Mouse (Mus musculus): ENCODE data around the gene Alk. TPM values are rescaled to one million over a fixed set of nuclear protein-coding genes. Genes with fewer than 3 reads are reported as not detected.

Gene Alk
- polyA plus RNA-seq, 1 experiment from 2014 or later, result 0.06 TPM

DNA sequence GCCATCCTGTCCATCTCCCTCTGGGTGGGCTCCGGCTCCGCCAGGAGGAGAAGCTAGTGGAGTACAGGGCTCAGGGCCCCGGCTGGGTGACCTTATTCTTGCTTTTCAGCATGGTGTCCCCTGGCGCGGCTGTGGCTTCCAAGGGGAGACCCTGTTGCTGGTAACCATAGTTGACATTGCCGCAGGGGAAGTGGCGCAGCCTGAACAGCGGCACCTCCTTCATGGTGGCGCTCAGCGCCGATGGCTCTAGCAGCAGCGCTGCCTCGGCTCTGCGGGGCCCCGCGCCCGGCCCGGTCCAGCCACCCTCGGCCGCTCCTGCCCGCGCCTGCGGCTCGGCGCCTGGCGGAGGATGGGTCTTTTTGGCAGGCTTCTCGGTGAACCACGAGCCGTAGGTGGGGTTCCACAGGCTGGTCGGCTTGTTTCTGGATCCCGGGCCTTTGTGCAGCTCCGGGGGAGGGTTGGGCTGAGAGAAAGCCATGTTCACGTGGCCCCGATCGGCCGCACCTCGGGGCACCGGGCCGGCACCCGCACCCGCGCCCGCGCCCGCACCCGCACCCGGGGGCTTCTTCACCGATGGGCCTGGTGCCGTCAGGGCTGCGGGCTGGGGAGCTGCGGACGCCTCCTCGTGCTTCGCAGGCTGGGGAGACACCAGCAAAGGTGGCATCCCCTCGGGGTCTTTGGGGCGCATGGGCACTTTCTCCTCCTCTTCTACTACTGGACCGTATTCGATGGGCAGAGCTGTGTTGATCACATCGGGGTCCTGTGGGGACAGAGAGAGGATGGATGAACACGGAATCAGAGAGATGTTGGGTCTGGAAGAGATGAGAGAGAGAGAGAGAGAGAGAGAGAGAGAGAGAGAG lies 734.8 kb downstream of the Alk start:
- H3K4me1 ChIP-seq (replicated peaks), result no peaks in the 10 kb centered on the region; the same call in 1 of the 2 replicates
- ATAC-seq (ENCODE audit: low read depth) (no peak), DNase-seq (no peak)
- H3K9ac ChIP-seq, result 0 out of 2 replicates have a peak overlapping the region, but pooled peaks have one; percentile 22
- H3K27me3 ChIP-seq, result peaks cover 24% of the 10 kb centered on the region
- peak overlapping the region; percentile 60 for H3K4me2 ChIP-seq
- H3K36me3 ChIP-seq, result no peaks in the 10 kb centered on the region
- WGBS (ENCODE audit: insufficient replicate concordance), result 6% methylated on average over 60 of the region's 60 CpGs
- peak overlapping the region; percentile 43 for H3K4me3 ChIP-seq (replicated peaks)
- no peak overlapping the region for H3K27ac ChIP-seq
- no peaks in the 10 kb centered on the region for H3K9me3 ChIP-seq (replicated peaks)

DNA sequence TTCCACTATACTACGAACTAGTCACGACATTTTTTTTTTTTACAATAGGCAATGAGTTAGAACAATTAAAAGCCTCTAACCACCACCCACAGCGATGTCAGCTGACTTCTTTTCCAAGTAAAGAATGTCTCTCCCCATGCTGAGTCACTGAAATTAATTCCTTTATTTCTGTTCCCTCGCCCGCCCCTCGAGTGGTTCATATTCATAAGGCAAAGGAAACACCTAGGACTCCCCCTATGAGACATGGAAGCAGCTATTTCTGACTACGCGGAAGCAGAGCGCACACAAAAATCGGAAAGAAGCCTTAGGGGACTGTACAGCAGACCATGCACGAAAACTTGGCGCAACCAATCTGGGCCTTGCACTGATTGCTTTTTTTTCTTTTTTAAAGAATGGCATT lies 735.6 kb downstream of the Alk start:
- no peak overlapping the region for H3K27ac ChIP-seq
- WGBS (ENCODE audit: insufficient replicate concordance), result 73% methylated on average over 12 of the region's 12 CpGs
- no peaks in the 10 kb centered on the region for H3K36me3 ChIP-seq
- H3K9ac ChIP-seq, result no peak overlapping the region
- H3K4me3 ChIP-seq (replicated peaks), result no peak overlapping the region
- H3K27me3 ChIP-seq, result peaks cover 24% of the 10 kb centered on the region
- H3K9me3 ChIP-seq (replicated peaks), result no peaks in the 10 kb centered on the region
- no peak overlapping the region for H3K4me2 ChIP-seq
- DNase-seq (no peak), ATAC-seq (ENCODE audit: low read depth) (no peak)
- no peaks in the 10 kb centered on the region; the same call in 1 of the 2 replicates for H3K4me1 ChIP-seq (replicated peaks)

DNA sequence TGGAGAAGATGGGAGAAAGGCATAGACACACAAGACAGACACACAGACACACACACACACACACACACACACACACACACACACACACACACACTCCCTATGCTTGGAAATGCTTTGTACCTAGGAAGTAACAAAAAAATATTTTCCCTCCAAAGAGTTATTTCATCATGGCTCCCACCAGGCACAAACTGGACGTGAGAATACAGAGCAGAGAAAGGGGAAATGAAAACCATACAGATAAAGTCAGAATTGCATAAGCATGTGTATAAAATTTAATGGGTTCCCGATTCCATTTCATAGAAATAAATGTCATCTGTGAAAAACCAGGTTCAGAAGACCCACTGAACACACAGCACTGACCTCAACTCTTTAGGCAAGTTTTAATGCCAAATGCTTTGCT lies 736.5 kb downstream of the Alk start:
- Histone ChIP-seq H3K9ac (no peak overlapping the region), H3K4me1 (replicated peaks) (no peaks in the 10 kb centered on the region; the same call in 1 of the 2 replicates), H3K36me3 (no peaks in the 10 kb centered on the region), H3K27me3 (peaks cover 24% of the 10 kb centered on the region), H3K27ac (no peak overlapping the region), H3K4me2 (no peak overlapping the region), H3K9me3 (replicated peaks) (no peaks in the 10 kb centered on the region), H3K4me3 (replicated peaks) (no peak overlapping the region)
- no peak for ATAC-seq (ENCODE audit: low read depth)
- DNase-seq, result no peak
- 40% methylated on average over 2 of the region's 2 CpGs for WGBS (ENCODE audit: insufficient replicate concordance)

DNA sequence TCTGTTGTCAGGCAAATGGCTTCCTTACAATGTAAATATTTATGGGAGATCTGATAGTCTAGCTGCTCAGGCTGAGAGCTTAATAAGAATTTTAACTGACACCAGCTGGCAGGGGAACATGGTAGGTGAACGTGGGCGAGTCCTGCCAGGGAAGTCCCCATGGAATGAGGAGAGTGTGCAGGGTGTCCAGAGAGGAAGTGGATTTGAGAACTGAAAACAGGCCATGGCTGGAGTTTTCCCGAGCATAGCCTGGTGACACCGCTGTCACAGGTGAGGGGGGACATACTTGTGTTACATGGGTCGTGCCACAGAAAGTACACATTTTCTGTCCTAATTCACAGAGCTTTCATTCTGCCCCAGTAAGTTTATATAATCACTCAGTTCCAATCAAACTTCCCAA lies 739.0 kb downstream of the Alk start:
- Histone ChIP-seq H3K9ac (no peak overlapping the region), H3K4me2 (no peak overlapping the region), H3K4me1 (replicated peaks) (no peaks in the 10 kb centered on the region; the same call in 1 of the 2 replicates), H3K9me3 (replicated peaks) (no peaks in the 10 kb centered on the region), H3K4me3 (replicated peaks) (no peak overlapping the region), H3K27me3 (peaks cover 20% of the 10 kb centered on the region), H3K36me3 (no peaks in the 10 kb centered on the region), H3K27ac (no peak overlapping the region)
- ATAC-seq (ENCODE audit: low read depth), result no peak
- WGBS (ENCODE audit: insufficient replicate concordance), result 66% methylated on average over 5 of the region's 5 CpGs
- DNase-seq, result no peak

DNA sequence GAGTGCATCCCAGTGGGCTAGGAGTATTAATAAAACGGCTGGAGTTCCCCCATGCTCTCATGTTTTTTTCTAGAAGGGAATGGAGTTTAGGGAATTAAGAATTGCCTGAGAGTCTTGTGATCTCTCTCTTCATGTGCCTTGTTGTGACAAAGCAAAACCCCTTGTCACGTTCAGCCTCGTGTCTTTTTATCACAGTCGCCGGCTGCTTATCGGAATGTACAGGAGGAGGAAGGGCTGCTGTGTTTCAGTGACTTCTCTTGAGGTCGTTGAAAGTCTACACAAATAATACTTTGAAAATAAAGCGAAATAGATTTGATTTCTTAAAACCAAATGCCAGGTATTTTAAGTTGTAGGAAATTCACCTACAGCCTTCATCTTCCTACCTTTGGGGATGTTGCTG lies 740.4 kb downstream of the Alk start:
- WGBS (ENCODE audit: insufficient replicate concordance), result 65% methylated on average over 8 of the region's 8 CpGs

DNA sequence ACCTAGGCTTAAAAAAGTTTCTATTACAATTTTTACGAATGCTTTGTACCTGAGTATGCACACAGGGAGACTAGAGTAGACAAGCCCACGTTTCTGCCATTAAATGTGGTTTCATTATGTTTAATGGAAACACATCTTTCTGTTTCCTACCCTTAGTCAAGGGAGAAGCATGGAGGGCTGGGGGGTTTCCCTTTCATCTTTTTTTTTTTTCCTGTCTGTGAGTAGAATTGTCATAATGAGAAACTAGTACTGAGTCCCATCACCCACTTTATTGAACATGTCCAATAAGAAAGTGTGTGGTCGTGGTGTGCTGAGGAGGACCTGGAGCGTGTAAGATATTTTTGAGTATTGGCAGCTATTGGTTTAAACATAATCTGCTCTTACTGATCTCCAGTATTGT lies 741.5 kb downstream of the Alk start:
- ATAC-seq (ENCODE audit: low read depth), result no peak
- no peak overlapping the region for H3K27ac ChIP-seq
- WGBS (ENCODE audit: insufficient replicate concordance), result 60% methylated on average over 4 of the region's 4 CpGs

More for the DNA sequence above, 740.4 kb downstream of the Alk start:
- ATAC-seq (ENCODE audit: low read depth) (0 out of 2 replicates have a peak, but pooled peaks have one; percentile 34), DNase-seq (no peak)
- Histone ChIP-seq H3K27me3 (peaks cover 7% of the 10 kb centered on the region), H3K4me3 (replicated peaks) (no peak overlapping the region), H3K9me3 (replicated peaks) (no peaks in the 10 kb centered on the region), H3K4me2 (no peak overlapping the region), H3K9ac (no peak overlapping the region), H3K27ac (no peak overlapping the region), H3K36me3 (no peaks in the 10 kb centered on the region), H3K4me1 (replicated peaks) (no peaks in the 10 kb centered on the region)

DNA sequence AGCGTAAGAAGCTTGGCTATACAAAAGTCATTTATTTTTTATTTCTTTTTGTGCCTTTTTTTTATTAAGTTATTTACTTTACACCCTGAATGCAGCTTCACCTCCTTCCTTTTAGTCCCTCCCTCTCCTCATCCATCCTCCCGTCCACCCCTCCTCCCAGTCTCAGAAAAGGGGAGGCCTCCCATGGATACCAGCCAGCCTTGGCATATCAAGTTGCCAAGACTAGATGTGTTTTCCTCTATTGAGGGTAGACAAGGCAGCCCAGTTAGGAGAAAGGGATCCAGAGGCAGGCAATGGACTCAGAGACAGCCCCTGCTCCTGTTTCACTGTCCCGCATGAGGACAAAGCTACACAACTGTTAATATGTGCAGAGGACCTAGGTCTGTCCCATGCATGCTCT lies 742.2 kb downstream of the Alk start:
- H3K27ac ChIP-seq, result no peak overlapping the region
- ATAC-seq (ENCODE audit: low read depth), result no peak
- no peak overlapping the region for H3K4me3 ChIP-seq (replicated peaks)
- H3K9me3 ChIP-seq (replicated peaks), result no peaks in the 10 kb centered on the region
- no peak overlapping the region for H3K9ac ChIP-seq
- H3K36me3 ChIP-seq, result no peaks in the 10 kb centered on the region
- 70% methylated on average over 3 of the region's 3 CpGs for WGBS (ENCODE audit: insufficient replicate concordance)
- DNase-seq, result no peak
- no peaks in the 10 kb centered on the region for H3K27me3 ChIP-seq
- H3K4me2 ChIP-seq, result no peak overlapping the region
- no peaks in the 10 kb centered on the region for H3K4me1 ChIP-seq (replicated peaks)

More for the DNA sequence above, 741.5 kb downstream of the Alk start:
- Histone ChIP-seq H3K27me3 (no peaks in the 10 kb centered on the region), H3K36me3 (no peaks in the 10 kb centered on the region), H3K9me3 (replicated peaks) (no peaks in the 10 kb centered on the region), H3K4me2 (no peak overlapping the region), H3K4me1 (replicated peaks) (no peaks in the 10 kb centered on the region), H3K4me3 (replicated peaks) (no peak overlapping the region), H3K9ac (no peak overlapping the region)
- no peak for DNase-seq

DNA sequence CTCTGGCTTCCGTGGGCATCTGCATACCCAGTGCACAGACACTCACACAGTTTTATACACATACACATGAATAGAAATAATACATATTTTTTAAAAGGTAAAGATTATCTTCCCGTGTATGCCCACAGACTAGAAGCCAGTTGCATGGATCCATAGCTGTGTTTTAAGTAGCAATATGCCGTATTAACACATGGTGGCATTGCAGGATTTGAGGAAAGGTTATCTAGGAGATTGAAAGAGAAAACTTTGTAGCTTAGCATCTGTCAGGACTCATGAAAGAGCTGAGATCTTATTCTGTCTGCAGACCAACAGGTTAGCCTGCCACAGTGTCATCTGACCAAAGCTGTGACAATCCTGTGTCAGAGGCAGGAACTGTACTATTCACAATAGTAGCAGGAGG lies 772.5 kb downstream of the Alk start:
- Histone ChIP-seq H3K9me3 (replicated peaks) (no peaks in the 10 kb centered on the region), H3K36me3 (no peaks in the 10 kb centered on the region), H3K27me3 (no peaks in the 10 kb centered on the region), H3K9ac (no peak overlapping the region), H3K4me1 (replicated peaks) (no peaks in the 10 kb centered on the region; the same call in 1 of the 2 replicates), H3K4me3 (replicated peaks) (no peak overlapping the region), H3K4me2 (no peak overlapping the region), H3K27ac (no peak overlapping the region)
- DNase-seq, result no peak
- no peak for ATAC-seq (ENCODE audit: low read depth)
- WGBS (ENCODE audit: insufficient replicate concordance), result 62% methylated on average over 3 of the region's 3 CpGs

DNA sequence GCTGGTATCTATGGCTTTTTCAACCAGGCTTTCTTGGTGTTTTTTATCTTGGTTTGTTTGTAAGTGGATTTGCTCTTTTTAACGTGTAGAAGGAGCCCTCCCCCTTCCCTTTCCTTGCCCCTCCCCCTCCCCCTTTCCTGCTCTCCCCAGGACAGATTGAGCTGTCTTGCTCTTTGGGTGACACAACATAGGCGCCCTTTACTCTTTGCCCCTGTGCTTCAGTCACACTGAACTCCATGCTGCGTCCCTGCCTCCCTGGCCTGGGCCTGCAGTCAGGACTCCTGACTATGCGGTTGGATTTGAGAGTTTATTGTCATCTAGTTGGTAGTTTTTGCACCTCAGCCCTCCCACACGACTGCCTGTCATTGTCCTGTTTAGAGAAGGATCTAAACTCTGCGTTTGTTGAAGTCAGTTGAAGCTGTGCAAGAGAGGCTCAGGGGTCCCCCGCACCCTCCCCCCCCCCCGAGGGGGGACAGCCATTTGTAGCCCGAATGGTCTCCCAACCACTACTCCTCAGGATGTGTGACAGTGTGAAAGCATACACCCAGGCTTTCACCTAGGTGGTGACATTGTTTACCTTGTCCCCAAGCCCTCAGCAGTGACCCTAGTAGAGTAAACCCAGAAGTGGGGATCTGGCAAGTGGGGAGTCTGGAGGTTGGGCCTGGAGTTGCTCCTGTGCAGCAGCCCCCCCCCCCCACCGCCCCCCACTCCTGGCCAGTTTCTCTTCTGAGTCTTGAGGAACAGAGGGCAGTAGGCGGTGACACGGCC lies 775.6 kb downstream of the Alk start:
- WGBS (ENCODE audit: insufficient replicate concordance), result 34% methylated on average over 12 of the region's 12 CpGs
- H3K4me1 ChIP-seq (replicated peaks), result no peaks in the 10 kb centered on the region; the same call in 1 of the 2 replicates
- no peak overlapping the region for H3K4me2 ChIP-seq
- DNase-seq, result no peak
- peak; percentile 65 for ATAC-seq (ENCODE audit: low read depth)
- H3K27me3 ChIP-seq, result no peaks in the 10 kb centered on the region
- no peak overlapping the region for H3K4me3 ChIP-seq (replicated peaks)
- H3K27ac ChIP-seq, result no peak overlapping the region; the same call in 1 of the 2 replicates
- no peak overlapping the region for H3K9ac ChIP-seq
- no peaks in the 10 kb centered on the region for H3K36me3 ChIP-seq
- H3K9me3 ChIP-seq (replicated peaks), result no peaks in the 10 kb centered on the region

DNA sequence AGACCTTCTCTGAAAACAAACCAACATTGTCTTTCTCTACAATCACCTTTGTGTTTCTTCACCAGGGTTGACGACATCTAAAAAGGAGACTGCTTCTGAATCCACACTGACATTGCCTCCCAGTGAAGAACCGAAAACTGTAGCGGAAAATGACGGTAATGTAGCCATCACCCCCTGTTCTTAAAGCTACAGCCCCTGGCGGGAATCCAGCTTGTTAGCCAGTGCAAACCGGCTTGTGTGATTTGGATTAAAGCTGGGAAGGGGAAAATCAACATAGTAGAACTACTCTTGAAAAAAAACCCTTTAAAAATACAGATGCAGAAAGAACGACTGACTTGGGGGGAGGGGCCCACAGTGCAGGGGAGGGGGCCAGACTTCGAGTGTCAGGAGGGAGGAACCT lies 776.8 kb downstream of the Alk start:
- ATAC-seq (ENCODE audit: low read depth) (no peak), DNase-seq (no peak)
- Histone ChIP-seq H3K4me1 (replicated peaks) (no peaks in the 10 kb centered on the region; the same call in 1 of the 2 replicates), H3K36me3 (no peaks in the 10 kb centered on the region), H3K27ac (no peak overlapping the region), H3K9me3 (replicated peaks) (no peaks in the 10 kb centered on the region), H3K4me3 (replicated peaks) (no peak overlapping the region), H3K27me3 (no peaks in the 10 kb centered on the region), H3K4me2 (no peak overlapping the region), H3K9ac (no peak overlapping the region)
- 64% methylated on average over 8 of the region's 8 CpGs for WGBS (ENCODE audit: insufficient replicate concordance)

DNA sequence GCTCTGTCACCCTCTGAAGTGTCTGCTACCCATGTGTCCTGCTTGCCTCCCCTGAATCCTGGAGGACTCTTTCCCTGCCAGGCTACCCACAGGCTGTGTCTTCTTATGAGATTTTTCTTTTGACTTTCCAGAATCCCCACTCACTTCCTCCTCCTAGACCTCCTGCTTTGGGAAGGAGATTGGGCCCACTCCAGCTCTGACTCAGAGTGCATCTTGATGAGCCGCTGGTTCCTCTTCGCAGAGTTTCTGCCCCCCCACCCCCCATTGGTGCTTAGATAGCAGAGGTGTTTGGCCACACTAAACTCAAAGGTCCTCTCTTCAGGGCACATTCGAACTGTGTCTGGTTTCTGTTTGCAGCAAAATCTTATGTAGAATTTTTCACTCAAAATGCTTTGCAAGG lies 777.8 kb downstream of the Alk start:
- Histone ChIP-seq H3K27me3 (no peaks in the 10 kb centered on the region), H3K9me3 (replicated peaks) (no peaks in the 10 kb centered on the region), H3K4me2 (no peak overlapping the region), H3K4me3 (replicated peaks) (no peak overlapping the region), H3K36me3 (no peaks in the 10 kb centered on the region), H3K27ac (no peak overlapping the region), H3K4me1 (replicated peaks) (no peaks in the 10 kb centered on the region; the same call in 1 of the 2 replicates), H3K9ac (no peak overlapping the region)
- no peak for DNase-seq
- no peak for ATAC-seq (ENCODE audit: low read depth)
- WGBS (ENCODE audit: insufficient replicate concordance), result 50% methylated on average over 3 of the region's 3 CpGs

All from liver, embryonic 13.5 days (tissue).